Mouse (Mus musculus): Measurements from ENCODE around the gene Cyb5rl. TPM values are rescaled to one million over a fixed set of nuclear protein-coding genes. Genes with fewer than 3 reads are reported as not detected.

Gene Cyb5rl
- 10 to 100 TPM; 16.8 to 18.0 TPM for total RNA-seq (2021)
- long read RNA-seq, experiment 1, partial matches to known transcripts, result 1 of 68 reads
- long read RNA-seq, experiment 1, other reads (novel, unspliced or antisense), result 63 of 68 reads
- long read RNA-seq, experiment 2, transcript Cyb5rl-203 (7 exons, 2,516 nt), result major isoform, 5 of 39 reads
- long read RNA-seq, experiment 2, partial matches to known transcripts, result 1 of 39 reads
- long read RNA-seq, experiment 2, other reads (novel, unspliced or antisense), result 33 of 39 reads

DNA sequence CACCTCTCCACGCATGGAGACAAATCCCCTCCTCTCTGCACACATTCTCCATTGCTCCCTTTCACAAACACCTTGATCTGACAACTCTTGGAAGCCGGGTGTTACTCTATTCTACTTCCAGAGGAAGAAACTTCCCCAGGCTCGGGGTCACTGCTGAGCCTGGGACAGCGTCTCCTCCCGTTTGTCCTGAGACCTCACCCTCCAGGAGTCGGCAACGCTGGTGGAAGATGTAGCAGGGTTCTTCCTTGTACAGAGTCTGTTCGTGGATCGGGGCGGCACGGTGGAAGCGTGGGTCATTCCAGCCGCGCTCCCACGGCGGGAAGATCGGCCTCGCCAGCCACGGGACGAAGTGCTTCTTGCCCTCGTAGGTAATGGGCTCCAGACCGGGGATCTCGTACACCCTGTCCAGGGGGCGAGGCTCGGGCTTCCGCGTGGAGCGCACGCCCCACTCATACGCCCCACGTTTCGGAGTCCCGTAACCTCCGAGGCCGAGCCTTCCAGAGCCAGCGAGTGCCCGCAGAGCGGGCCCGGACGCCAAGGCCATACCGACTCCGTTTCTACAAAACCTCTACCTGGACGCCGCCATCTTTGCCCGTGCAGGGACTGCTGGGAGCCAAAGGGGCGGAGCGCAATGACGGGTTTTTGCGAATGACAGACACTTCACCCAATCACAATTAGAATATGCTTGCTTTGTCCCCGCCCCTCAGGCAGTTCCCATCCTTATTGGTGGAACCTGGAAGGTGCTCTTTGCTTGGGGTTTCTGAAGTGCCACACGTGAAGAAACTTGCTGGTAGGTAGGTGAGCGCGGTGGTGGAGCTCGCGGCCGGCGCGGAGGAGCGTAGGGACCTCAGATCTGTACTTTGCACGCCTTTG lies at the start of gene Cyb5rl, which contains the start of gene Mrpl37:
Gene Cyb5rl, plus strand, starts transcription at position 737 of the 873 bp plus-strand sequence.
Gene Mrpl37, minus strand, starts transcription at position 617 of the 873 bp plus-strand sequence.
- peak; percentile 95 for DNase-seq

- no peak for DNase-seq
Observed at GRCm38 (mm10) chr4:107017257-107017656, 49.5 kb upstream of the Cyb5rl start.

DNA sequence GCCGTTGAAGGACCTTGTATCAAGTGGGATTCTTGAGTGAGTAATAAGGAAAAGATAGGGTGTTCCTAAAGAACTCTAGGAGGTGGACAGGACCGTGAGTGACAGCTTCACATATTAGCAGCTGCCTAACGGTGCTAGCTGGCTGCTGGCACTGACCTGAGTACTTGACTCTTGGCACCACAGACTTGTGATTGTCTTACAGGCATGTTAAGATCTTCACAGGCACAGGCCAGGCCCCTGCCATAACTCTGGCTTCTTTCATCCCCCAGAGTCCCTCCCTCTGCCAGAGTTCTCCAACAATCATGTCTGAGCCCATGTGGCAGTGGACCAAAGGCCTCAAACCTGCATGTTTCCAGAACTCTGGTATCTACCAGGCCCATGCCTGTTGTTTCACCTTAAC lies 48.3 kb upstream of the Cyb5rl start:
- no peak for DNase-seq

GRCm38 (mm10) chr4:107019027-107019426 lies 47.8 kb upstream of the Cyb5rl start:
- DNase-seq, result no peak

GRCm38 (mm10) chr4:107020287-107021000 lies 46.3 kb upstream of the Cyb5rl start:
- DNase-seq, result no peak

- no peak for DNase-seq
Observed at GRCm38 (mm10) chr4:107021464-107021863, 45.3 kb upstream of the Cyb5rl start.

DNA sequence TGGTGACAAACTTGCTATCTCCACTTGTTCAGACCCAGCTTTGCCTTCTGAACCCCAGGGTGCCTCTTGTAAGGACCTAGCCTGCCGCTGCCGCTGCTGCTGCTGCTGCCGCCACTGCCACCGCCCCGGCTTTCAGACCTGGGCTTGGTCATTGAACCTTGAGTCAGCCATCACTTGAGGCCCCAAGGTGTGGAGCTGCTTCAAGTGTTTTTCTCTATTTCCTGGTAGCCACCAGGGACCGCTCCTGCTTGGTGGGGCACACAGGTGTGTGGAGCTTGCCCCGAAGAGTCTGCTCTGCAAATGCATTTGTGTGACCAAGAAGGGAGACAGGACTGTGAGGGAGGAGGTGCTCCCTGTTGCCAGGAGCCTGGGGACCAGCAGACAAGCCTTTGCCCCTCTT lies 41.9 kb upstream of the Cyb5rl start:
- no peak for DNase-seq

DNA sequence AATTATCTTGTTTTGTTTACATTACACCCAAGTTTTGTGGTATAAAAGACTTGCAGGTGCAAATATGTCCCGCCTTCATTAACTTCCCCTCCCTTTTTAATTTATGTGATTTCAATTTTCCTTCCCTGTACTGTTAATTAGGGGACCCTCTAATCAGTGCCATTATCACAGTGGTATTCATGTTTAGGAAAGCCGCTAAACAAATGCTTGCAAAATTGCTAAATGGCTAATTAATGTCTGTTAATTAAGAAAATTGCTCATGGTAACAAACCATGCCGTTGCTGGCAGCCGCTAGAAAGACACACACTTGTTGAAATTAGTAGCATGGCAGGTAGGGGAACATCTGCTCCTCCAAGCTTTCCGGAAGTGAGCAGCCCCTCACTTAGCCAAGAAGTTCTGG lies 41.4 kb upstream of the Cyb5rl start:
- no peak for DNase-seq

DNA sequence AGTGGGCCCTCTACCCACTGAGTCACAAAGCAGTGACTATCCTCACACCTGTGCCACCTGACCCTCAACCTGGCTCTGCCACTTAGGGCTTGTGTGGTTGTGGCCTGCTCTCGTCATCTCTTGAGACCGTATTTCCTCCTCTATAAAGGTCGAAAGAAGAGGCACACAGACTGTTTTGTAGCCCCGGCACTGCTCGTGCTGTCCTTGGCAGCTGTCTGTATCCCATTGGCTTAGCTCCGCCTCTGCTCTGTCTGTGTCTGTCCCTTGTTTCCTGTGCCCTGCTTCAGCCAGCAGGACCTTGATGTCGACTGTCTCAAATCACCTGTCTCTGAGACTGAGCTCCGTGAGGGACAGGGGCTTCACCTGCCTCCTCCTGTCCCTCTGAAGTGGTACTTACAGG lies 40.3 kb upstream of the Cyb5rl start:
- no peak for DNase-seq

GRCm38 (mm10) chr4:107035689-107036088 lies 31.1 kb upstream of the Cyb5rl start:
- DNase-seq, result no peak

DNA sequence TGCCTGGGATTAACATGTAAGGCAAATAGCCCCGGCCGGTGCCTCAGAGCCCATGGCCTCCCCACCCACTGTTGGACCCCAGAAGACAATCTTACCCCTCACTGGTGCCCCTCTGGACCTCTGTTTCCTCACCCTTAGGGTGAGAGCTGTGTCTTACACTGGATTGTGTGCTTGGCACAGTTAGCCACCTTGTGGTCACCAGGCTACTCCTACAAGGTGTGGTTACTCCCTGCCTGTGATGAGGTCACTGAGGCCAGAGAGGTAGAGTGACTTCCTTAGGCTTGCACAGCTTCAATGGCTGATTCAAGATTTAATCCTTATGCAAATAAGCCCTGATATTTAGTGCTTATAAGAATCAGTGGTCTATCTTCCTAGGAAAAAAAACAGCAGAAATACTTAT lies 29.8 kb upstream of the Cyb5rl start:
- no peak for DNase-seq

- no peak for DNase-seq
Observed at GRCm38 (mm10) chr4:107038303-107038702, 28.5 kb upstream of the Cyb5rl start.

GRCm38 (mm10) chr4:107039270-107039669 lies 27.5 kb upstream of the Cyb5rl start:
- no peak for DNase-seq

GRCm38 (mm10) chr4:107042304-107042703 lies 24.5 kb upstream of the Cyb5rl start:
- DNase-seq, result no peak

DNA sequence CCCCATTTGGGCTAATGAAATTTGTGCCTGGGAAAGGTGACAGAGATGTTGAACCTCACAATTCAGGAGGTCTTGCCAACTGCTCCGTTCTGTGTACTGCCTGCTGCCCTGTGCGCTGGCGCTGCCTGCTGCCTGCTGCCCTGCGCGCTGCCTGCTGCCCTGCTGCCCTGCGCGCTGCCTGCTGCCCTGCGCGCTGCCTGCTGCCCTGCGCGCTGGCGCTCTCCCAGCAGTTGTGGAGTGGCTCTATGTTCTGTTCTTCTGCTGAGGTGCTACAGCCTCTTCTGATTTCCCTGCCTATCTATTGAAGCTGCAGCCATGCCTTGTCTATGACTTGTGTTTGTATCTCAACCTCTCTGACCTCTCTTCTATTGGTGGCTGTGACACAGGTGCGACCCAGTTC lies 21.6 kb upstream of the Cyb5rl start:
- no peak for DNase-seq

- peak; percentile 24 for DNase-seq
Observed at GRCm38 (mm10) chr4:107047806-107048205, 19.0 kb upstream of the Cyb5rl start.

GRCm38 (mm10) chr4:107048568-107049162 lies 18.1 kb upstream of the Cyb5rl start:
- DNase-seq, result peak; percentile 89

- no peak for DNase-seq
Observed at GRCm38 (mm10) chr4:107051889-107052288, 14.9 kb upstream of the Cyb5rl start.

DNA sequence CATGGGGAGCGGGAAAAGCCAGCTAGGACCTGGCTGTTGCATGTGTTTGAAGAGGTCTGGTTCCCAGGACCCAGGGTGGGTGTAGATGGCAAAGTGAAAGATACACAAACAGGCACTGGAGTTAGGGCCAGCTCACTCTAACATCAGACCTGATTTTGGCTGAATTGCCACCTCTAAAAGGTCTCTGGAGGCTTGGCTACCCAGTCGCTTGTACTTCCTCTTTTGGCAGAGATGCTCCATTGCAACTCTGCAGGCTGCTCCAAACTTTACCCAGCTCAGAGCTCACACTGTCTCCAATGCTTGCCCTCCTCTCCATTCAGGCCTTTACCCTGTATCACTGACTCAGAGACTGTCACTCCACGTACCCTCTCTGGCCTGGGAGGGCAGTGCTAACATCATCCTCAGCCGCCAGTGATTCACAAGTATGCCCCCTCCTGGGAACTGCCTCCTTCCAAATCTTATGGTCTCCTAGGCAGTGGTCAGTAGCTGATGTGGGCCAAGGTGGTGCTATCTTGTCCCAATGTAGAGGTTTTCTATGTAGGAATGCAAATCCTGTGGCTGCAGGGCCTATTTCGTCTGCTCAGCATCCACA lies 13.7 kb upstream of the Cyb5rl start:
- DNase-seq, result no peak

- DNase-seq, result no peak
Observed at GRCm38 (mm10) chr4:107056088-107056487, 10.7 kb upstream of the Cyb5rl start.

DNA sequence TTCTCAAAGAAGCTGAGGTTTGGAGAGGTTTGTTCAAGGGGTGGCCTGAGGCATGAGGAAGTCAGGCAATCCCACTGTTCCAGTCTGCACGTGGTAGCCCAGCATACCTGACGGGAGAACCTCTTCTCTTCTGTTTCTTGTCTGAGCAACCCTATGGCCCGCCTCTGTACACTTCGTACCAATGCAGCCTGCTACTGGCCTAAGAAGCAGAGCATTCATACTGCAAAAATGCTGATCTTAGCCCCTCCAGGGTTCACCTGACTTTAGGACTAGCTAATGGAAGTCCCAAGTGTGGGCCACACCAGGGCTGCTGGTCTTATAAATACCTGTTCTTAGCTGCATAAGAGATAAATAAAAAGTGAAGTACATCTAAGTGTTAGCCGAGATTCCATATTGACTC lies 8.4 kb upstream of the Cyb5rl start:
- DNase-seq, result no peak

DNA sequence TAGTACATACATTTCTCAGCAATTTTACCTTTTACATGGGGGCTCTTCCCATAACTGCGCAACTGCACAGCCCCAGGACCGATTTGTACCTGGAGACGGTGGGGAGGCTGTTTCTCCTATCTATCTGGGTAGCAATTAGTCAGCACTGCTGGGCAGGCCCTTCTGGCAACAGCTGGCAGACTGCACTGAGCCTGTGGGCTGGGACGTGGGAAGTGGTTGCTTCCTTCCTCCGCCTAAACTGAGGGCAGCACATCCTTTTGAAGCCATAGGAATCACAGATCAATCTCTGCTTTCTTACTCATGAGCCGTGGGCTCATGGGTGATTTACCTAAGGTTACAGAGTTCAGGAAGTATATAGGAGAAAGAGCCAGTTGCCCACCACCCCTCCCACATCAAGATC lies 8.0 kb upstream of the Cyb5rl start:
- DNase-seq, result no peak
